Mouse (Mus musculus): Measurements from ENCODE around the gene Abhd16a. TPM values are rescaled to one million over a fixed set of nuclear protein-coding genes. Genes with fewer than 3 reads are reported as not detected.

Gene Abhd16a
- total RNA-seq, 2 experiments from 2014 or later = 75.0 to 88.2 TPM

GRCm38 (mm10) chr17:35141971-35142370 lies 52.9 kb downstream of the Abhd16a start:
- peak; percentile 47 to 70 for DNase-seq (ENCODE audit: low spot score in 2 of 2)

DNA sequence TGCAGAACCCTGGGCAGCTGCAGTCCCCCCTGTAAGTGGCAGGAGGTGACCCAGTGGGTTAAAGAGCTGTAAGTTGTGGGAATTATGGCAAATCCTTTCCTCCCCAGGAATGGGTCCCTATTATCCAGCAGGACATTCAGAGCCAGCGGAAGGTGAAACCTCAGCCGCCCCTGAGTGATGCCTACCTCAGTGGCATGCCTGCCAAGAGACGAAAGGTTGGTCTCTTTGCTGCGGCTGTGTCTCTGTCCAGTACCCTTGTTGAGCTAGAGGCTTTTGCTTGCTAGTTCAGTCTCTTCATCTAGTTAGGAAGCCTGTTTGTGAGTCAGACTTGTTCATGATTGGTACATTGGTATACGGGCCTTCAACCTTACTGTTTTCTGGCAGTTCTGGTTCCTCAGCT lies 57.1 kb downstream of the Abhd16a start:
- peak in 1 of 2 experiments; percentile 21 for DNase-seq (ENCODE audit: low spot score in 2 of 2)

DNA sequence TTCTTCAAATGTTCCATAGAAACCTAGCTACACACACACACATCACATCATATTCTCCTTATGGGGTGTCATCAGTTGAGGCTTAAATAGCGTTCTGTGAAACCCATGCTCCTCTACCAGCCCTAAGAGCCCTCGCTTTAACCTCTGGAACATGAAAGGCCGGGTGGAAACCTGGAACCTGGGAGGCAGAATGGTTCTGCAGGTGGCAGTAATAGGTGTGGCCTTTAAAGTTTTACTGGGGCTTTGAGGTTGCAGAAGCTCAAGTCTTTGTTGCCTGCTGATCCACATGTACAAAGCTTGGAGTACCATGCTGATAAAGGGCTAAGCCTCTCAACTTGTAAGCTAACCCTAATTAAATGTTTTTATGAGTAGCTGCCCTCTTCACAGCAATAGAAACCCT lies 58.3 kb downstream of the Abhd16a start:
- no peak for DNase-seq (ENCODE audit: low spot score in 2 of 2)

GRCm38 (mm10) chr17:35147922-35148639 lies 59.0 kb downstream of the Abhd16a start:
- no peak for DNase-seq (ENCODE audit: low spot score in 2 of 2)

- DNase-seq (ENCODE audit: low spot score in 2 of 2) = no peak
Measured at GRCm38 (mm10) chr17:35152121-35152520, 63.1 kb downstream of the Abhd16a start.

Other genes starting within 250 kb of the Abhd16a start
- gene Skiv2l, start 239.1 kb upstream of the Abhd16a start, total RNA-seq (2021) = 10 to 100 TPM; 60.8 to 65.9 TPM
- 10 to 100 TPM; 46.1 to 54.5 TPM for gene Nelfe, start 238.9 kb upstream of the Abhd16a start, total RNA-seq (2021)
- 10 to 100 TPM; 14.6 to 38.9 TPM for gene Cfb, start 226.7 kb upstream of the Abhd16a start, total RNA-seq (2021)
- 10 to 100 TPM in 1 of 2 experiments, 1 to 10 TPM in 1; 9.9 to 12.4 TPM for gene Zbtb12, start 209.8 kb upstream of the Abhd16a start, total RNA-seq (2021)
- under 1 TPM in 1 of 2 experiments, not detected in 1; 0.19 TPM for gene Gm20547, start 207.2 kb upstream of the Abhd16a start, total RNA-seq (2021)
- gene C2, start 191.0 kb upstream of the Abhd16a start, total RNA-seq (2021) = 10 to 100 TPM; 88.3 to 89.2 TPM
- 100 to 1,000 TPM; 101 to 144 TPM for gene Ehmt2, start 190.8 kb upstream of the Abhd16a start, total RNA-seq (2021)
- under 1 TPM; 0.30 to 0.51 TPM for gene Slc44a4, start 174.8 kb upstream of the Abhd16a start, total RNA-seq (2021)
- 10 to 100 TPM; 22.5 to 24.3 TPM for gene Neu1, start 158.0 kb upstream of the Abhd16a start, total RNA-seq (2021)
- 100 to 1,000 TPM; 635 to 643 TPM for gene Hspa1b, start 130.0 kb upstream of the Abhd16a start, total RNA-seq (2021)
- gene Gm20481, start 119.4 kb upstream of the Abhd16a start, total RNA-seq (2021) = under 1 TPM in 1 of 2 experiments, not detected in 1; 0.60 TPM
- 100 to 1,000 TPM; 195 to 256 TPM for gene Hspa1a, start 117.1 kb upstream of the Abhd16a start, total RNA-seq (2021)
- under 1 TPM; 0.30 to 0.58 TPM for gene Hspa1l, start 116.6 kb upstream of the Abhd16a start, total RNA-seq (2021)
- gene Lsm2, start 107.4 kb upstream of the Abhd16a start, total RNA-seq (2021) = 10 to 100 TPM; 31.9 to 34.5 TPM
- 10 to 100 TPM; 49.8 to 64.8 TPM for gene Vars, start 88.3 kb upstream of the Abhd16a start, total RNA-seq (2021)
- gene Vwa7, start 72.7 kb upstream of the Abhd16a start, total RNA-seq (2021) = under 1 TPM; 0.50 to 0.61 TPM
- under 1 TPM in 1 of 2 experiments, not detected in 1; 0.51 TPM for gene Sapcd1, start 61.2 kb upstream of the Abhd16a start, total RNA-seq (2021)
- gene Msh5, start 42.5 kb upstream of the Abhd16a start, total RNA-seq (2021) = 1 to 10 TPM; 1.1 to 1.3 TPM
- gene Clic1, start 39.3 kb upstream of the Abhd16a start, total RNA-seq (2021) = 10 to 100 TPM; 71.9 to 92.9 TPM
- 10 to 100 TPM in 1 of 2 experiments, 1 to 10 TPM in 1; 9.1 to 17.0 TPM for gene Ddah2, start 30.2 kb upstream of the Abhd16a start, total RNA-seq (2021)
- not detected for gene Ly6g6c, start 23.9 kb upstream of the Abhd16a start, total RNA-seq (2021)
- under 1 TPM; 0.13 to 0.22 TPM for gene Mpig6b, start 23.1 kb upstream of the Abhd16a start, total RNA-seq (2021)
- gene Ly6g6e, start 12.4 kb upstream of the Abhd16a start, total RNA-seq (2021) = not detected
- not detected for gene Ly6g6d, start 11.2 kb upstream of the Abhd16a start, total RNA-seq (2021)
- not detected for gene Ly6g6f, start 3.7 kb upstream of the Abhd16a start, total RNA-seq (2021)
- not detected for gene Ly6g5c, start 19.0 kb downstream of the Abhd16a start, total RNA-seq (2021)
- gene Ly6g5b, start 26.2 kb downstream of the Abhd16a start, total RNA-seq (2021) = under 1 TPM; 0.33 to 0.67 TPM
- 10 to 100 TPM; 14.8 to 16.2 TPM for gene Gpank1, start 32.2 kb downstream of the Abhd16a start, total RNA-seq (2021)
- gene Csnk2b, start 32.8 kb downstream of the Abhd16a start, total RNA-seq (2021) = 100 to 1,000 TPM; 192 to 217 TPM
- gene D17H6S53E, start 37.1 kb downstream of the Abhd16a start, total RNA-seq (2021) = 10 to 100 TPM; 28.8 to 34.6 TPM
- not detected for gene Apom, start 42.8 kb downstream of the Abhd16a start, total RNA-seq (2021)
- 100 to 1,000 TPM; 307 to 394 TPM for gene Bag6, start 45.9 kb downstream of the Abhd16a start, total RNA-seq (2021)
- 100 to 1,000 TPM; 214 to 251 TPM for gene Prrc2a, start 75.6 kb downstream of the Abhd16a start, total RNA-seq (2021)
- 10 to 100 TPM in 1 of 2 experiments, 1 to 10 TPM in 1; 6.1 to 11.2 TPM for gene Aif1, start 86.8 kb downstream of the Abhd16a start, total RNA-seq (2021)
- gene Lst1, start 99.2 kb downstream of the Abhd16a start, total RNA-seq (2021) = 1 to 10 TPM; 3.5 to 4.1 TPM
- 1 to 10 TPM; 2.0 to 6.5 TPM for gene Ltb, start 105.2 kb downstream of the Abhd16a start, total RNA-seq (2021)
- under 1 TPM; 0.36 to 0.83 TPM for gene Tnf, start 112.7 kb downstream of the Abhd16a start, total RNA-seq (2021)
- gene Lta, start 116.1 kb downstream of the Abhd16a start, total RNA-seq (2021) = not detected
- gene Gm16181, start 131.6 kb downstream of the Abhd16a start, total RNA-seq (2021) = not detected
- 1 to 10 TPM; 4.7 to 5.3 TPM for gene Atp6v1g2, start 144.4 kb downstream of the Abhd16a start, total RNA-seq (2021)
- 10 to 100 TPM; 12.4 to 15.3 TPM for gene Nfkbil1, start 146.5 kb downstream of the Abhd16a start, total RNA-seq (2021)
- gene Ddx39b, start 152.5 kb downstream of the Abhd16a start, total RNA-seq (2021) = 100 to 1,000 TPM; 195 to 213 TPM
- gene H2-D1, start 173.5 kb downstream of the Abhd16a start, total RNA-seq (2021) = 100 to 1,000 TPM; 219 to 653 TPM
- gene H2-Q1, start 231.1 kb downstream of the Abhd16a start, total RNA-seq (2021) = 10 to 100 TPM in 1 of 2 experiments, 1 to 10 TPM in 1; 3.7 to 11.4 TPM